Mouse (Mus musculus) liver, embryonic 18 days (tissue): ENCODE measurements around the gene Zfp367. TPM values are rescaled to one million over a fixed set of nuclear protein-coding genes. Genes with fewer than 3 reads are reported as not detected.

ENCODE experiments used
- polyA plus RNA-seq: library from polyadenylated mRNA; depleted of rRNA; stranded (reverse); fragments of >200 nt; gene quantifications from 2 replicates; pipeline ENCODE4 v1.2.3, GENCODE M21; 2012; rRNA removed

The Zfp367 gene
- 9.1 and 9.6 TPM in 2 replicates for polyA plus RNA-seq

GRCm38 (mm10) chr13:64153083-64153682 is at the start of gene Zfp367:
TSS of gene Zfp367 (minus strand) at chr13:64153202.

GRCm38 (mm10) chr13:64161548-64161915 is 8.5 kb upstream of the Zfp367 start, which contains the start of gene Habp4:
TSS of gene Habp4 (plus strand) at chr13:64161824.

GRCm38 (mm10) chr13:64128858-64129615 is 24.0 kb downstream of the Zfp367 start, which contains the start of gene Slc35d2:
TSS of gene Slc35d2 (minus strand) at chr13:64129368.

GRCm38 (mm10) chr13:64089130-64089529 is 63.9 kb downstream of the Zfp367 start, which contains the start of gene Hsd17b3:
TSS of gene Hsd17b3 (minus strand) at chr13:64089230.

Other genes with a start within 250 kb of the Zfp367 start
- gene Hsd17b3, start 64.0 kb downstream of the Zfp367 start, polyA plus RNA-seq, result 0.05 TPM in 1 of 2 replicates, not detected in the other
- gene Slc35d2, start 23.8 kb downstream of the Zfp367 start, polyA plus RNA-seq, result 5.6 and 6.2 TPM in 2 replicates
- 15.3 and 15.4 TPM in 2 replicates for gene Habp4, start 8.6 kb upstream of the Zfp367 start, polyA plus RNA-seq
- 5.6 TPM in 2 replicates for gene Cdc14b, start 122.1 kb upstream of the Zfp367 start, polyA plus RNA-seq
- gene Aaed1, start 159.5 kb upstream of the Zfp367 start, polyA plus RNA-seq, result 14.7 and 15.6 TPM in 2 replicates
- gene Ctsl, start 217.7 kb upstream of the Zfp367 start, polyA plus RNA-seq, result 301 and 402 TPM in 2 replicates